Mouse (Mus musculus) CH12.LX (cell line): ENCODE measurements around the gene Smtnl2.

Experiments used
- CTCF ChIP-seq, 2 experiments: IDR thresholded peaks in 1 of 2; conservative IDR thresholded peaks in 1 of 2; 2 replicates each; pipeline ENCODE4 v1.5.1; 2011 to 2012; ENCODE audit warnings: low read depth in 2 of 2, low read length in 2 of 2, improper control_type of control experiment in 1 of 2, inconsistent platforms in 1 of 2, mild to moderate bottlenecking in 1 of 2, moderate library complexity in 1 of 2
- EP300 ChIP-seq: IDR thresholded peaks from 2 replicates; pipeline ENCODE4 v1.6.1; 2011; ENCODE audit warnings: low read length, improper control_type of control experiment

GRCm38 (mm10) chr11:72397072-72397471 is 14.4 kb downstream of the Smtnl2 start:
- TF ChIP-seq CTCF (conservative IDR thresholded peaks at IDR 0.05 in 1 of 2, IDR thresholded peaks at IDR 0.05 in 1 of 2; ENCODE audit: low read depth in 2 of 2, low read length in 2 of 2) (no peak), EP300 (no peak)
